ENCODE assay signal across 8 mouse cellular contexts in the genomic region with DNA sequence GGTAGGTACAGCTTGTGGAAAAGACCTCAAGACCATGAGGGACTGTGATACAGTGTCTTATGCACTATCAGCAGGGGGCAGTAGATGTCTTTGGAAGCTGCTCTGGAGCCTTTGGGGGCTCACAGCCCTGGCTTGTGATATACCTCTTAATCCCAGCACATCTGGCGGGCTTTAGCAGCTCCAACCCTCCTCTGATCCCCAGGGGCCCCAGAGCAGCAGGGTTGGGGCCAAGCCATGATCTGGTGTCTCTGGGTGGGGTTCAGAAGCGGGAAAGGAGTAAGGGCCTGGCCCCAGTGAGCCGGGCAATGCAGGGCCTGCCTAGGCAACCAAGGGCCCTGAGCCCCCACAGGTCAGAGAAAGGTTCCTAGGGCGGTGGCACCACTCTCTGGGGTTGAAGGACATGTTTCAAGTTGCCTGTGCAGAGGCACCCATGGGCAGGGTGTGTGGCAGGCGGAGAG. TPM values are rescaled to one million over a fixed set of nuclear protein-coding genes. Genes with fewer than 3 reads are reported as not detected.
DNase-seq lines count a peak whose midpoint lies in the region; ATAC-seq and TF ChIP-seq lines count a peak whose summit lies in the region.

No protein-coding gene starts in this region.

- H3K27me3 ChIP-seq in hindbrain, embryonic 14.5 days (ENCODE audit: control insufficient read depth, insufficient read depth, low read length): no peaks in the 10 kb centered on the region
- H3K27me3 ChIP-seq in lung, embryonic 15.5 days: no peaks in the 10 kb centered on the region
- no peaks in the 10 kb centered on the region for H3K27me3 ChIP-seq in splenic B cell, adult 2 months (ENCODE audit: control insufficient read depth, insufficient read depth, low read length, poor library complexity, severe bottlenecking)

- H3K4me1 ChIP-seq in lung, adult 2 months (ENCODE audit: control insufficient read depth, insufficient read depth, low read length): no peaks in the 10 kb centered on the region
- H3K4me1 ChIP-seq in hindbrain, embryonic 14.5 days (replicated peaks; ENCODE audit: control insufficient read depth, insufficient read depth, low read length): no peaks in the 10 kb centered on the region
- peaks cover 16% of the 10 kb centered on the region for H3K4me1 ChIP-seq in lung, embryonic 15.5 days

- DNase-seq in lung, adult 2 months: no peak
- no peak for DNase-seq in lung, postnatal 25 days (ENCODE audit: low spot score)
- DNase-seq in ZHBTc4 (ENCODE audit: low read depth, low spot score): peak; percentile 44
- DNase-seq in forelimb bud, embryonic 11.5 days (ENCODE audit: low read depth, low spot score): peak; percentile 80
- peak; percentile 61 for DNase-seq in hindbrain, embryonic 14.5 days (ENCODE audit: low spot score)
- DNase-seq in splenic B cell, adult 2 months (ENCODE audit: low read depth, low spot score): peak; percentile 83
- DNase-seq in right cerebral cortex, postnatal 14 days: no peak

- no peak overlapping the region for H3K9ac ChIP-seq in hindbrain, embryonic 14.5 days
- no peak overlapping the region for H3K9ac ChIP-seq in lung, embryonic 15.5 days

- TF ChIP-seq POLR2A in lung, adult 2 months (IDR thresholded peaks at IDR 0.05; ENCODE audit: borderline replicate concordance, extremely low read depth, low read depth, low read length): no peak

- 70% methylated on average over 5 of the region's 5 CpGs for WGBS in lung, adult 2 months
- WGBS in hindbrain, embryonic 14.5 days: 63% methylated on average over 5 of the region's 5 CpGs
- 46% methylated on average over 5 of the region's 5 CpGs for WGBS in lung, embryonic 15.5 days

- H3K27ac ChIP-seq in hindbrain, embryonic 14.5 days: no peak overlapping the region
- H3K27ac ChIP-seq in lung, embryonic 15.5 days: peak overlapping the region; percentile 64

- TF ChIP-seq CTCF in lung, adult 2 months (IDR thresholded peaks at IDR 0.05; ENCODE audit: insufficient read depth, low read length): peak; percentile 50; the same call in 1 of the 2 replicates

- H3K36me3 ChIP-seq in hindbrain, embryonic 14.5 days (replicated peaks; ENCODE audit: control insufficient read depth, insufficient read depth): no peaks in the 10 kb centered on the region
- no peaks in the 10 kb centered on the region for H3K36me3 ChIP-seq in lung, embryonic 15.5 days
- H3K36me3 ChIP-seq in splenic B cell, adult 2 months (ENCODE audit: control insufficient read depth, insufficient read depth, low read length, poor library complexity, severe bottlenecking): no peaks in the 10 kb centered on the region

- no peaks in the 10 kb centered on the region for H3K9me3 ChIP-seq in hindbrain, embryonic 14.5 days (ENCODE audit: control insufficient read depth, low read length)
- H3K9me3 ChIP-seq in lung, embryonic 15.5 days: no peaks in the 10 kb centered on the region

- no peak overlapping the region for H3K4me2 ChIP-seq in hindbrain, embryonic 14.5 days (replicated peaks)
- H3K4me2 ChIP-seq in lung, embryonic 15.5 days: no peak overlapping the region

- ATAC-seq in hindbrain, embryonic 14.5 days (ENCODE audit: low FRiP score): peak; percentile 37; the same call in 1 of the 2 replicates
- peak; percentile 81 for ATAC-seq in lung, embryonic 15.5 days (ENCODE audit: borderline replicate concordance, extremely low read depth, low FRiP score, low TSS enrichment)

- no peak overlapping the region for H3K4me3 ChIP-seq in lung, adult 2 months (replicated peaks; ENCODE audit: extremely low read depth, low read depth, low read length)
- H3K4me3 ChIP-seq in hindbrain, embryonic 14.5 days (replicated peaks; ENCODE audit: low read length): no peak overlapping the region
- no peak overlapping the region for H3K4me3 ChIP-seq in lung, embryonic 15.5 days

RNA-seq across cellular contexts. Expression of a gene that starts 0.9 kb away (rescaled TPM):
- polyA plus RNA-seq in lung, adult 2 months (2012; rRNA removed): 3.1 and 223 TPM in 2 replicates
- 1.0 TPM in 1 of 2 replicates, not detected in the other for polyA plus RNA-seq in hindbrain, embryonic 14.5 days (2014; fragmentation: Nextera tagmentation; extraction: Ambion mirVana)
- 2.4 and 7.4 TPM in 2 replicates for polyA plus RNA-seq in lung, embryonic 15.5 days (2015; fragmentation: Nextera tagmentation; extraction: Ambion mirVana)

RNA-seq across cellular contexts. Expression of a gene that starts 6.0 kb away (rescaled TPM):
- 0.19 and 8.6 TPM in 2 replicates for polyA plus RNA-seq in lung, adult 2 months (2012; rRNA removed)
- polyA plus RNA-seq in hindbrain, embryonic 14.5 days (2014; fragmentation: Nextera tagmentation; extraction: Ambion mirVana): not detected in 2 replicates
- 0.34 and 0.87 TPM in 2 replicates for polyA plus RNA-seq in lung, embryonic 15.5 days (2015; fragmentation: Nextera tagmentation; extraction: Ambion mirVana)

RNA-seq across cellular contexts. Expression of a gene that starts 19.9 kb away (rescaled TPM):
- 131 and 188 TPM in 2 replicates for polyA plus RNA-seq in lung, adult 2 months (2012; rRNA removed)
- polyA plus RNA-seq in hindbrain, embryonic 14.5 days (2014; fragmentation: Nextera tagmentation; extraction: Ambion mirVana): 4.8 and 8.2 TPM in 2 replicates
- polyA plus RNA-seq in lung, embryonic 15.5 days (2015; fragmentation: Nextera tagmentation; extraction: Ambion mirVana): 125 and 130 TPM in 2 replicates

RNA-seq across cellular contexts. Expression of a gene that starts 52.8 kb away (rescaled TPM):
- polyA plus RNA-seq in lung, adult 2 months (2012; rRNA removed): 689 and 921 TPM in 2 replicates
- 313 and 325 TPM in 2 replicates for polyA plus RNA-seq in hindbrain, embryonic 14.5 days (2014; fragmentation: Nextera tagmentation; extraction: Ambion mirVana)
- polyA plus RNA-seq in lung, embryonic 15.5 days (2015; fragmentation: Nextera tagmentation; extraction: Ambion mirVana): 272 and 299 TPM in 2 replicates

RNA-seq across cellular contexts. Expression of a gene that starts 58.0 kb away (rescaled TPM):
- 4.1 and 64.7 TPM in 2 replicates for polyA plus RNA-seq in lung, adult 2 months (2012; rRNA removed)
- 1.2 and 1.6 TPM in 2 replicates for polyA plus RNA-seq in hindbrain, embryonic 14.5 days (2014; fragmentation: Nextera tagmentation; extraction: Ambion mirVana)
- 2.5 and 5.1 TPM in 2 replicates for polyA plus RNA-seq in lung, embryonic 15.5 days (2015; fragmentation: Nextera tagmentation; extraction: Ambion mirVana)

Comparison
In these comparisons a context has a peak if more than half of its experiments do, and no peak if none do; other contexts are left out.
1. DNase-seq: peak in ZHBTc4 (single experiment), forelimb bud, embryonic 11.5 days (single experiment), hindbrain, embryonic 14.5 days (single experiment) and splenic B cell, adult 2 months (single experiment); none in lung, adult 2 months (single experiment), lung, postnatal 25 days (single experiment) and right cerebral cortex, postnatal 14 days (single experiment).
2. RNA of a gene that starts 19.9 kb away (polyA plus RNA-seq): 131 to 188 TPM in lung, adult 2 months and 125 to 130 TPM in lung, embryonic 15.5 days; 4.8 to 8.2 TPM in hindbrain, embryonic 14.5 days; every median in the first group is over 10 times any median in the second.